Mouse (Mus musculus) cerebellum, adult 2 months (tissue): ENCODE results near the gene Slc9a8.

ENCODE experiments used
- CTCF ChIP-seq: fragments of 200-500 bp; IDR thresholded peaks from 2 replicates; pipeline ENCODE4 v1.5.1; 2011; ENCODE audit warnings: low read depth, mild to moderate bottlenecking, control low read depth, low read length, moderate library complexity, borderline replicate concordance; ENCODE audit not compliant: insufficient read depth
- POLR2A ChIP-seq: fragments of 200-500 bp; IDR thresholded peaks from 2 replicates; pipeline ENCODE4 v1.6.1; 2011; ENCODE audit warnings: low read length, control low read depth, borderline replicate concordance; ENCODE audit not compliant: insufficient read depth

- no peak for TF ChIP-seq POLR2A
- no peak for TF ChIP-seq CTCF
These were observed 21.9 kb upstream of the Slc9a8 start for GRCm38 (mm10) chr2:167399646-167400045.
